Mouse (Mus musculus) forebrain, embryonic 15.5 days (tissue): ENCODE measurements at regions not wholly inside any gene's neighbourhood (a gene's known extent, or its start where the extent isn't known, plus 50 kb on each side); places are given as distances from the start of the nearest gene placed in this dataset.

Source experiments
- ATAC-seq: fragments of 200-750 bp; cut with Nextera tagmentation; replicated peaks from 2 replicates; pipeline ENCODE4 v1.8.0; 2017; ENCODE audit warnings: mild to moderate bottlenecking, moderate TSS enrichment, moderate library complexity
- H3K27ac ChIP-seq: fragments of 300-500 bp; sonication (generic); replicated peaks from 2 replicates; pipeline ENCODE4 v1.5.1; 2015; ENCODE audit warnings: mild to moderate bottlenecking, inconsistent platforms
- H3K27me3 ChIP-seq: fragments of 300-500 bp; sonication (generic); 2 replicates; pipeline ENCODE4 v1.6.1; 2015; ENCODE audit warnings: inconsistent platforms
- H3K36me3 ChIP-seq: fragments of 300-500 bp; sonication (generic); 2 replicates; pipeline ENCODE4 v1.6.1; 2015; ENCODE audit warnings: mild to moderate bottlenecking, inconsistent platforms
- H3K4me1 ChIP-seq: fragments of 300-500 bp; sonication (generic); 2 replicates; pipeline ENCODE4 v1.6.1; 2015; ENCODE audit warnings: inconsistent platforms
- H3K4me2 ChIP-seq: fragments of 300-500 bp; sonication (generic); replicated peaks from 2 replicates; pipeline ENCODE4 v1.6.1; 2015; ENCODE audit warnings: mild to moderate bottlenecking, inconsistent platforms
- H3K4me3 ChIP-seq: fragments of 300-500 bp; sonication (generic); 2 replicates; pipeline ENCODE4 v1.5.1; 2015; ENCODE audit warnings: mild to moderate bottlenecking, inconsistent platforms
- H3K9ac ChIP-seq: fragments of 300-500 bp; sonication (generic); replicated peaks from 2 replicates; pipeline ENCODE4 v1.6.1; 2015; ENCODE audit warnings: mild to moderate bottlenecking, inconsistent platforms
- H3K9me3 ChIP-seq: fragments of 300-500 bp; sonication (generic); 2 replicates; pipeline ENCODE4 v1.6.1; 2016; ENCODE audit warnings: inconsistent platforms
- WGBS: fragments of 180-500 bp; shearing (Covaris S2); methylation state at CpG from one replicate; pipeline ENCODE4 v1.1.7; 2015; ENCODE audit warnings: mixed read lengths; 5-methylcytosine and 5-hydroxymethylcytosine counted together

GRCm38 (mm10) chr14:60495441-60495840 lies 122.4 kb downstream of the Amer2 start:
- no peaks in the 10 kb centered on the region for H3K4me1 ChIP-seq
- H3K4me2 ChIP-seq, result no peak overlapping the region
- no peak overlapping the region for H3K4me3 ChIP-seq
- H3K36me3 ChIP-seq, result no peaks in the 10 kb centered on the region
- no peak for ATAC-seq
- no peak overlapping the region for H3K27ac ChIP-seq
- no peaks in the 10 kb centered on the region for H3K27me3 ChIP-seq
- no peak overlapping the region for H3K9ac ChIP-seq
- WGBS, result 84% methylated on average over 5 of the region's 5 CpGs
- no peaks in the 10 kb centered on the region for H3K9me3 ChIP-seq

- H3K4me1 ChIP-seq, result no peaks in the 10 kb centered on the region
- H3K4me2 ChIP-seq, result no peak overlapping the region
- peak overlapping the region; percentile 53 for H3K27ac ChIP-seq
- no peak for ATAC-seq
- H3K27me3 ChIP-seq, result no peaks in the 10 kb centered on the region
- no peaks in the 10 kb centered on the region for H3K9me3 ChIP-seq
- WGBS, result 64% methylated on average over 6 of the region's 6 CpGs
- no peak overlapping the region for H3K9ac ChIP-seq
- no peaks in the 10 kb centered on the region for H3K36me3 ChIP-seq
- no peak overlapping the region for H3K4me3 ChIP-seq
Measured at GRCm38 (mm10) chr14:60502552-60502951, 129.5 kb downstream of the Amer2 start.

- no peaks in the 10 kb centered on the region for H3K4me1 ChIP-seq
- WGBS, result 86% methylated on average over 6 of the region's 6 CpGs
- no peaks in the 10 kb centered on the region for H3K9me3 ChIP-seq
- H3K4me3 ChIP-seq, result no peak overlapping the region
- no peak overlapping the region for H3K4me2 ChIP-seq
- H3K27ac ChIP-seq, result no peak overlapping the region
- no peak for ATAC-seq
- H3K36me3 ChIP-seq, result no peaks in the 10 kb centered on the region
- H3K9ac ChIP-seq, result no peak overlapping the region
- no peaks in the 10 kb centered on the region for H3K27me3 ChIP-seq
Measured at GRCm38 (mm10) chr14:60505066-60505465, 128.7 kb upstream of the Spata13 start.

GRCm38 (mm10) chr14:60506296-60506695 lies 127.5 kb upstream of the Spata13 start:
- Histone ChIP-seq H3K4me1 (no peaks in the 10 kb centered on the region), H3K9ac (no peak overlapping the region), H3K27ac (no peak overlapping the region), H3K36me3 (no peaks in the 10 kb centered on the region), H3K4me3 (no peak overlapping the region), H3K4me2 (no peak overlapping the region), H3K9me3 (no peaks in the 10 kb centered on the region), H3K27me3 (no peaks in the 10 kb centered on the region)
- no peak for ATAC-seq
- 85% methylated on average over 12 of the region's 12 CpGs for WGBS

- H3K27ac ChIP-seq, result no peak overlapping the region
- ATAC-seq, result 0 out of 2 replicates have a peak, but pooled peaks have one; percentile 26
- 29% methylated on average over 8 of the region's 8 CpGs for whole genome bisulfite sequencing
Measured at GRCm38 (mm10) chr14:60513560-60513959, 120.2 kb upstream of the Spata13 start.

GRCm38 (mm10) chr14:60515094-60515786 lies 118.6 kb upstream of the Spata13 start:
- no peaks in the 10 kb centered on the region for H3K36me3 ChIP-seq
- ATAC-seq, result no peak
- 88% methylated on average over 12 of the region's 12 CpGs for whole genome bisulfite sequencing
- H3K9ac ChIP-seq, result no peak overlapping the region
- no peak overlapping the region for H3K4me3 ChIP-seq
- H3K4me1 ChIP-seq, result no peaks in the 10 kb centered on the region
- H3K27ac ChIP-seq, result no peak overlapping the region
- no peaks in the 10 kb centered on the region for H3K27me3 ChIP-seq
- no peak overlapping the region for H3K4me2 ChIP-seq
- H3K9me3 ChIP-seq, result no peaks in the 10 kb centered on the region

More at GRCm38 (mm10) chr14:60513560-60513959, 120.2 kb upstream of the Spata13 start:
- Histone ChIP-seq H3K9me3 (no peaks in the 10 kb centered on the region), H3K4me2 (no peak overlapping the region), H3K9ac (no peak overlapping the region), H3K4me1 (no peaks in the 10 kb centered on the region), H3K4me3 (no peak overlapping the region), H3K27me3 (no peaks in the 10 kb centered on the region), H3K36me3 (no peaks in the 10 kb centered on the region)

- 96% methylated on average over 11 of the region's 11 CpGs for WGBS
- ATAC-seq, result no peak
Measured at GRCm38 (mm10) chr14:60517891-60518290, 115.9 kb upstream of the Spata13 start.

GRCm38 (mm10) chr14:60523010-60523409 lies 110.8 kb upstream of the Spata13 start:
- Histone ChIP-seq H3K4me1 (peaks cover 3% of the 10 kb centered on the region; the same call in 1 of the 2 replicates), H3K27me3 (no peaks in the 10 kb centered on the region), H3K9me3 (no peaks in the 10 kb centered on the region), H3K4me2 (no peak overlapping the region), H3K4me3 (no peak overlapping the region), H3K36me3 (no peaks in the 10 kb centered on the region), H3K27ac (no peak overlapping the region), H3K9ac (no peak overlapping the region)
- WGBS, result 65% methylated on average over 1 of the region's 1 CpGs
- no peak for ATAC-seq

More at GRCm38 (mm10) chr14:60517891-60518290, 115.9 kb upstream of the Spata13 start:
- H3K27ac ChIP-seq, result no peak overlapping the region
- H3K36me3 ChIP-seq, result no peaks in the 10 kb centered on the region
- no peak overlapping the region for H3K4me3 ChIP-seq
- no peaks in the 10 kb centered on the region for H3K27me3 ChIP-seq
- H3K9ac ChIP-seq, result no peak overlapping the region
- H3K4me1 ChIP-seq, result no peaks in the 10 kb centered on the region
- no peak overlapping the region for H3K4me2 ChIP-seq
- no peaks in the 10 kb centered on the region for H3K9me3 ChIP-seq

GRCm38 (mm10) chr14:60524869-60525268 lies 108.9 kb upstream of the Spata13 start:
- H3K9ac ChIP-seq, result no peak overlapping the region
- WGBS, result 79% methylated on average over 4 of the region's 4 CpGs
- no peak for ATAC-seq

GRCm38 (mm10) chr14:60525284-60525962 lies 108.4 kb upstream of the Spata13 start:
- ATAC-seq, result peak; percentile 46
- H3K27ac ChIP-seq, result no peak overlapping the region
- whole genome bisulfite sequencing, result 69% methylated on average over 13 of the region's 13 CpGs

More at GRCm38 (mm10) chr14:60524869-60525268, 108.9 kb upstream of the Spata13 start:
- peaks cover 12% of the 10 kb centered on the region for H3K4me1 ChIP-seq
- no peak overlapping the region for H3K4me3 ChIP-seq
- H3K36me3 ChIP-seq, result no peaks in the 10 kb centered on the region
- no peak overlapping the region for H3K4me2 ChIP-seq
- H3K27me3 ChIP-seq, result no peaks in the 10 kb centered on the region
- no peaks in the 10 kb centered on the region for H3K9me3 ChIP-seq
- H3K27ac ChIP-seq, result no peak overlapping the region

GRCm38 (mm10) chr14:60525979-60526378 lies 107.8 kb upstream of the Spata13 start:
- no peak for ATAC-seq
- 83% methylated on average over 3 of the region's 3 CpGs for WGBS
- Histone ChIP-seq H3K27ac (no peak overlapping the region), H3K4me2 (no peak overlapping the region), H3K4me3 (no peak overlapping the region), H3K36me3 (no peaks in the 10 kb centered on the region), H3K9me3 (no peaks in the 10 kb centered on the region), H3K4me1 (peaks cover 19% of the 10 kb centered on the region), H3K27me3 (no peaks in the 10 kb centered on the region), H3K9ac (no peak overlapping the region)

More at GRCm38 (mm10) chr14:60525284-60525962, 108.4 kb upstream of the Spata13 start:
- no peak overlapping the region for H3K4me3 ChIP-seq
- no peak overlapping the region for H3K4me2 ChIP-seq
- H3K4me1 ChIP-seq, result peaks cover 17% of the 10 kb centered on the region
- H3K9ac ChIP-seq, result no peak overlapping the region
- H3K36me3 ChIP-seq, result no peaks in the 10 kb centered on the region
- H3K9me3 ChIP-seq, result no peaks in the 10 kb centered on the region
- H3K27me3 ChIP-seq, result no peaks in the 10 kb centered on the region

- H3K4me3 ChIP-seq, result no peak overlapping the region
- H3K27ac ChIP-seq, result no peak overlapping the region
- H3K4me1 ChIP-seq, result peaks cover 19% of the 10 kb centered on the region
- H3K9ac ChIP-seq, result no peak overlapping the region
- no peak overlapping the region for H3K4me2 ChIP-seq
- H3K9me3 ChIP-seq, result no peaks in the 10 kb centered on the region
- WGBS, result 71% methylated on average over 10 of the region's 10 CpGs
- no peaks in the 10 kb centered on the region for H3K27me3 ChIP-seq
- no peaks in the 10 kb centered on the region for H3K36me3 ChIP-seq
- ATAC-seq, result no peak
Measured at GRCm38 (mm10) chr14:60526832-60527231, 107.0 kb upstream of the Spata13 start.
